Mouse (Mus musculus): ENCODE measurements around the gene Fanci.

- TF ChIP-seq CTCF (IDR thresholded peaks at IDR 0.05; ENCODE audit: low read depth) (no peak), EP300 (optimal IDR thresholded peaks at IDR 0.05) (no peak)
Measured at GRCm38 (mm10) chr7:79394666-79395065, 2.9 kb downstream of the Fanci start.
